ENCODE assay signal across 8 mouse cellular contexts in the genomic region with DNA sequence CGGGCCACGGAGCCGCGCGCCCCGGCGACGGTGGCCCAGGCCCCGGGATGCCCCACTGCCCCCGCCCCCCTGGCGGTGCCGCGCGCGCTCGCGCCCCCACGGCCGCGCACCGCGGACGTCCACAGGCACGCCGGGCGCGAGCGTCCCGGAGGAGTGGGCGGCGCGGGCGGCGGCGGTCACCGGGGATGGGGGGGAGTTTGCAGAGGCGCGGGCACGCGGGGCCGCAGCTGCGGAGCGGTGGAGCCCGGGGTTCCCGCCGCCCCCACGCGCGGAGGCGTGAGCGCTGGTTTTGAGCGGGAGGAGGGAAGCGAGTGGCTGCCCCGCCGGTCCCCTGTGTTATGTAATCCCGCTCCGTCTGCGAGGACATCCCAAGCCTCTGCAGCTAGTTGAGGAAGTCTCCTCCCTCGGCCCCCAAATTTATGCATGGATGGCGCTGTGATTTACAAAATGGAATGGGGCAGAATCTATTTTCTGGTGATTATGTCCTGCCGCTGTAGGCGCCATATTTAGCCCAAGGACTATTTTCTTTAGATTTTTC. TPM values are rescaled to one million over a fixed set of nuclear protein-coding genes. Genes with fewer than 3 reads are reported as not detected.
DNase-seq lines count a peak whose midpoint lies in the region; ATAC-seq and TF ChIP-seq lines count a peak whose summit lies in the region.

No protein-coding gene starts in this region.

- peak overlapping the region; percentile 94 for H3K27ac ChIP-seq in cerebellum, adult 2 months (ENCODE audit: insufficient read depth, low read length)
- H3K27ac ChIP-seq in hindbrain, embryonic 10.5 days: peak overlapping the region; percentile 99
- H3K27ac ChIP-seq in lung, embryonic 16.5 days (ENCODE audit: low read length): peak overlapping the region; percentile 98
- peak overlapping the region; percentile 78 for H3K27ac ChIP-seq in thymus, adult 2 months (ENCODE audit: control insufficient read depth, insufficient read depth, low read length)

- peak overlapping the region; percentile 69 for H3K4me2 ChIP-seq in lung, embryonic 16.5 days (ENCODE audit: low read depth, low read length)

- peak overlapping the region; percentile 99 for H3K4me3 ChIP-seq in cerebellum, adult 2 months (replicated peaks; ENCODE audit: insufficient read depth, low read depth, low read length)
- peak overlapping the region; percentile 77 for H3K4me3 ChIP-seq in hindbrain, embryonic 10.5 days
- peak overlapping the region; percentile 78 for H3K4me3 ChIP-seq in lung, embryonic 16.5 days (ENCODE audit: low read length)
- H3K4me3 ChIP-seq in thymus, adult 2 months (ENCODE audit: control insufficient read depth, insufficient read depth, low read length): peak overlapping the region; percentile 77

- 1% methylated on average over 62 of the region's 62 CpGs for WGBS in cerebellum, adult 2 months
- WGBS in hindbrain, embryonic 10.5 days: 2% methylated on average over 62 of the region's 62 CpGs
- WGBS in lung, embryonic 16.5 days: under 1% methylated on average over 35 of the region's 62 CpGs
- 2% methylated on average over 52 of the region's 62 CpGs for WGBS in thymus, adult 2 months

- no peaks in the 10 kb centered on the region for H3K27me3 ChIP-seq in cerebellum, adult 2 months (ENCODE audit: control insufficient read depth, insufficient read depth, low read length)
- H3K27me3 ChIP-seq in hindbrain, embryonic 10.5 days (ENCODE audit: insufficient read depth, poor library complexity, severe bottlenecking): no peaks in the 10 kb centered on the region
- H3K27me3 ChIP-seq in lung, embryonic 16.5 days (ENCODE audit: control insufficient read depth, insufficient read depth, low read depth, low read length): no peaks in the 10 kb centered on the region
- no peaks in the 10 kb centered on the region for H3K27me3 ChIP-seq in thymus, adult 2 months (ENCODE audit: control insufficient read depth, insufficient read depth, low read length)

- TF ChIP-seq CTCF in cerebellum, adult 2 months (IDR thresholded peaks at IDR 0.05; ENCODE audit: borderline replicate concordance, insufficient read depth, low read depth, low read length): no peak
- no peak for TF ChIP-seq CTCF in thymus, adult 2 months (IDR thresholded peaks at IDR 0.05; ENCODE audit: borderline replicate concordance, control insufficient read depth, extremely low read depth, insufficient read depth, low read length, poor library complexity)

- peak overlapping the region; percentile 89 for H3K9ac ChIP-seq in lung, embryonic 16.5 days (ENCODE audit: low read length)

- peaks cover 4% of the 10 kb centered on the region; the same call in 1 of the 2 replicates for H3K4me1 ChIP-seq in cerebellum, adult 2 months (ENCODE audit: control insufficient read depth, insufficient read depth, low read length)
- H3K4me1 ChIP-seq in hindbrain, embryonic 10.5 days (replicated peaks): peaks cover 22% of the 10 kb centered on the region
- H3K4me1 ChIP-seq in lung, embryonic 16.5 days (replicated peaks; ENCODE audit: control insufficient read depth, insufficient read depth, low read length): peaks cover 18% of the 10 kb centered on the region
- H3K4me1 ChIP-seq in thymus, adult 2 months (replicated peaks; ENCODE audit: control insufficient read depth, insufficient read depth, low read length): peaks cover 2% of the 10 kb centered on the region; the same call in 1 of the 2 replicates

- peak; percentile 80 for ATAC-seq in frontal cortex, adult (ENCODE audit: low TSS enrichment)
- peak; percentile 80 for ATAC-seq in lung, embryonic 16.5 days (ENCODE audit: low read depth)

- peak; percentile 67; the same call in 1 of the 2 replicates for TF ChIP-seq POLR2A in cerebellum, adult 2 months (IDR thresholded peaks at IDR 0.05; ENCODE audit: borderline replicate concordance, insufficient read depth, low read length)
- TF ChIP-seq POLR2A in thymus, adult 2 months (IDR thresholded peaks at IDR 0.05; ENCODE audit: control insufficient read depth, extremely low read depth, insufficient read depth, low read length, poor library complexity): no peak

- peak; percentile 75 for DNase-seq in MEL-GATA-1-ER (ENCODE audit: extremely low read depth, low read depth)
- peak; percentile 91 to 94 for DNase-seq in cerebellum, adult 2 months
- DNase-seq in hindbrain, embryonic 10.5 days (ENCODE audit: low spot score): peak; percentile 77
- peak; percentile 93 for DNase-seq in layer of hippocampus, adult 9-11 months
- peak; percentile 81 for DNase-seq in ovary, adult 18-20 months (ENCODE audit: low spot score)
- peak; percentile 70 for DNase-seq in thymus, adult 2 months

- H3K36me3 ChIP-seq in hindbrain, embryonic 10.5 days: no peaks in the 10 kb centered on the region; the same call in 1 of the 2 replicates
- no peaks in the 10 kb centered on the region for H3K36me3 ChIP-seq in lung, embryonic 16.5 days (ENCODE audit: control insufficient read depth, insufficient read depth, low read length)
- H3K36me3 ChIP-seq in thymus, adult 2 months (ENCODE audit: control insufficient read depth, insufficient read depth, low read length): no peaks in the 10 kb centered on the region

- H3K9me3 ChIP-seq in hindbrain, embryonic 10.5 days: 0 out of 2 replicates have a peak, but pooled peaks cover 2% of the 10 kb centered on the region
- H3K9me3 ChIP-seq in lung, embryonic 16.5 days (ENCODE audit: control insufficient read depth, low read length): no peaks in the 10 kb centered on the region

RNA-seq across cellular contexts. Expression of a gene that starts 0.7 kb away (rescaled TPM):
- 45.3 and 46.2 TPM in 2 replicates for polyA plus RNA-seq in cerebellum, adult 2 months (2012; rRNA removed)
- 17.6 and 18.2 TPM in 2 replicates for polyA plus RNA-seq in hindbrain, embryonic 10.5 days (2016; fragmentation: Nextera tagmentation; extraction: Ambion mirVana)
- polyA plus RNA-seq in lung, embryonic 16.5 days (2015; fragmentation: Nextera tagmentation; extraction: Ambion mirVana): 14.6 and 16.9 TPM in 2 replicates
- 69.6 and 73.6 TPM in 2 replicates for polyA plus RNA-seq in thymus, adult 2 months (2012; rRNA removed)

RNA-seq across cellular contexts. Expression of a gene that starts 48.7 kb away (rescaled TPM):
- polyA plus RNA-seq in cerebellum, adult 2 months (2012; rRNA removed): 298 and 301 TPM in 2 replicates
- 342 and 366 TPM in 2 replicates for polyA plus RNA-seq in hindbrain, embryonic 10.5 days (2016; fragmentation: Nextera tagmentation; extraction: Ambion mirVana)
- polyA plus RNA-seq in lung, embryonic 16.5 days (2015; fragmentation: Nextera tagmentation; extraction: Ambion mirVana): 306 and 339 TPM in 2 replicates
- 314 and 384 TPM in 2 replicates for polyA plus RNA-seq in thymus, adult 2 months (2012; rRNA removed)

RNA-seq across cellular contexts. Expression of a gene that starts 51.7 kb away (rescaled TPM):
- 5.3 and 5.7 TPM in 2 replicates for polyA plus RNA-seq in cerebellum, adult 2 months (2012; rRNA removed)
- polyA plus RNA-seq in hindbrain, embryonic 10.5 days (2016; fragmentation: Nextera tagmentation; extraction: Ambion mirVana): 5.0 and 8.0 TPM in 2 replicates
- 33.6 and 37.7 TPM in 2 replicates for polyA plus RNA-seq in lung, embryonic 16.5 days (2015; fragmentation: Nextera tagmentation; extraction: Ambion mirVana)
- 1.0 and 1.5 TPM in 2 replicates for polyA plus RNA-seq in thymus, adult 2 months (2012; rRNA removed)

Comparison
In these comparisons a context has a peak if more than half of its experiments do, and no peak if none do; other contexts are left out.
1. Peak in every context shown above with its lines: DNase-seq, ATAC-seq, H3K4me3 ChIP-seq and H3K27ac ChIP-seq.